Mouse (Mus musculus): ENCODE results near the gene Fam162a. TPM values are rescaled to one million over a fixed set of nuclear protein-coding genes. Genes with fewer than 3 reads are reported as not detected.
A peak's percentile ranks its signal among the peaks of the same experiment; 100 is the strongest.
"Not testable (repeated sequence)": the region's sequence is repeated elsewhere in the genome, so short reads cannot be mapped to it uniquely, and the experiment has no call there.

The Fam162a gene
- 424 and 457 TPM in 2 replicates for polyA plus RNA-seq (2014; fragmentation: Nextera tagmentation; extraction: Ambion mirVana)

DNA sequence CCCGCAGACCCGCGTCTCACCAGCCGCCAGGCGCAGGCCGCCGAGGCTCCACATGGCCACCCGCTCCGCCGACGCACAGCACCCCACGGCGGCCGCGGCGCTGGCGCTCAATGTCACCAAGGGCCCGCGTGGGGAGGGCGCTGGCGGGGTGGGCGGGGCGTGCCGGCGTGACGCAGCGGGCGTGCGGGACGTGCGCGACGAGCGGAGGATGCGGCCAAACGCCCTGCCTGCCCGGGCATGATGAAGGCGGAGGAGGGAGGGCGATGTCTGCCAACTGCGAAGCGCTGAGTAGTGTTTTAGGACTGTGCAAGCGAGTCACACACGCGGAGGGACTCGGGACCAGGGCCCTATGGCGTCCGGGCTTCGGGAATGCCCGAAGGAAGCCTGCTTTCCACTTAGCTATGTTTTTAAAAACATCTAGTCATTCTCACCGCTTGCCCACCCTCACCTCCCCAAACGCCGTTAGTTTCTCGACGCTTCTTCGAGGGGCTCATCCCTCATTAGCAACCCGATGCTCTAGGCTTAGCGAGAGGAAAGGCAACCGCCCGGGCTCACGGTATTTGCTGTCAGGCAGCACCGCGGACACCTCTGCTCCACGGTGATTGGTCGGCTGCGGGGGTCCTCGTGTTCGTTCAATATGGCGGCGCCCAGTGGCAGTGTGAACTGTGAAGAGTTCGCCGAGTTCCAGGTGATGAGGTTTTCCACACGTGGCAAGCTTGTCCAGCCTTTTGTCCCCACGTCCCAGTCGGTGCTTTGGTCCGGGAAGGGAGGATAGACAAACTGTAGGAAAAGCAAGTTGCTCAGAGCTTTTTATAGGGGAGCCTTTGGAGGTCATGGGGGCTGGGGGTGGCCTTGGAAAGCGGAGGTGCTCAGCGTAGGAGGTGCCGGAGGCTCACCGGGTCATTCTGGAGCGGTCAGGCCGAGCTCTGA, at the start of gene Fam162a, which contains the start of gene Ccdc58:
TSS of gene Fam162a (minus strand) at position 145 of the 930 bp plus-strand sequence.
TSS of gene Ccdc58 (plus strand) at position 236 of the 930 bp plus-strand sequence.
- H3K9me3 ChIP-seq (ENCODE audit: control insufficient read depth, low read length): no peaks in the 10 kb centered on the region
- peak within 1 kb of the TSS; percentile 73 for H3K4me3 ChIP-seq (ENCODE audit: low read depth, low read length)
- peak; percentile 97 for ATAC-seq (replicated peaks; ENCODE audit: low FRiP score, low TSS enrichment, low read depth)
- peak within 1 kb of the TSS; percentile 85 for H3K9ac ChIP-seq (ENCODE audit: low read length)
- peak; percentile 97 for DNase-seq (ENCODE audit: low spot score)
- under 1% methylated on average over 80 of the region's 81 CpGs for WGBS
- H3K4me2 ChIP-seq (ENCODE audit: low read length): peak within 1 kb of the TSS; percentile 80
- 0 out of 2 replicates have a peak, but pooled peaks cover 6% of the 10 kb centered on the region for H3K36me3 ChIP-seq (ENCODE audit: control insufficient read depth, insufficient read depth, low read length)
- peak within 1 kb of the TSS; percentile 98 for H3K27ac ChIP-seq (ENCODE audit: low read depth)
- H3K4me1 ChIP-seq (replicated peaks; ENCODE audit: control insufficient read depth, insufficient read depth, low read length): peaks cover 24% of the 10 kb centered on the region
- no peaks in the 10 kb centered on the region for H3K27me3 ChIP-seq (replicated peaks; ENCODE audit: control insufficient read depth, insufficient read depth, low read length)

- not testable (repeated sequence) for ATAC-seq (replicated peaks; ENCODE audit: low FRiP score, low TSS enrichment, low read depth); H3K27me3 ChIP-seq (replicated peaks; ENCODE audit: control insufficient read depth, insufficient read depth, low read length); H3K9me3 ChIP-seq (ENCODE audit: control insufficient read depth, low read length); DNase-seq (ENCODE audit: low spot score); H3K4me2 ChIP-seq (ENCODE audit: low read length); H3K9ac ChIP-seq (ENCODE audit: low read length); H3K4me3 ChIP-seq (ENCODE audit: low read depth, low read length); H3K27ac ChIP-seq (ENCODE audit: low read depth); H3K36me3 ChIP-seq (ENCODE audit: control insufficient read depth, insufficient read depth, low read length); H3K4me1 ChIP-seq (replicated peaks; ENCODE audit: control insufficient read depth, insufficient read depth, low read length)
- 92% methylated on average over 6 of the region's 6 CpGs for WGBS
These were observed 44.4 kb upstream of the Fam162a start for GRCm38 (mm10) chr16:36115751-36116150.

DNA sequence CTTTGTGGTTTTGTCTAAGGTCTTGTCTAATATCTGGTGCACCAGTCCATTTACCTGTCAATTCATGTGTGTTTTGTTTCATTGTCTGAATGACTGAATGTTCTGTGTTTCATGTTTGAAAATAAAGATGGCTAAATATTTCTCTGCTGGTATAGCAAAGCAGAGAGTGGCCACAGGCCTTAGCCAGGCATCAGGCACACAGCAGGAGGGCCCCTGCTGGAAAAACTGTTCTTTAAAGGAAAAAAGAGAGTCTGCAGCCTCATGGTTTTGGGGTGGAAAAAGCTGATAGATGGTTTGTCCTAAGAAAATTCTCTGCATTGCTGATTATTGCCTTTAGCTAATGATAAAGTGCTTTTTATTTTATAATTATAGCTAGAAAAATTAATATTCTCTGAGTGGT, 40.1 kb upstream of the Fam162a start:
- H3K36me3 ChIP-seq (ENCODE audit: control insufficient read depth, insufficient read depth, low read length); H3K4me2 ChIP-seq (ENCODE audit: low read length); H3K4me3 ChIP-seq (ENCODE audit: low read depth, low read length); H3K27ac ChIP-seq (ENCODE audit: low read depth); DNase-seq (ENCODE audit: low spot score); H3K9me3 ChIP-seq (ENCODE audit: control insufficient read depth, low read length); H3K9ac ChIP-seq (ENCODE audit: low read length); H3K4me1 ChIP-seq (replicated peaks; ENCODE audit: control insufficient read depth, insufficient read depth, low read length); ATAC-seq (replicated peaks; ENCODE audit: low FRiP score, low TSS enrichment, low read depth); H3K27me3 ChIP-seq (replicated peaks; ENCODE audit: control insufficient read depth, insufficient read depth, low read length): not testable (repeated sequence)

- peaks cover 7% of the 10 kb centered on the region; the same call in 1 of the 2 replicates for H3K9me3 ChIP-seq (ENCODE audit: control insufficient read depth, low read length)
- no peaks in the 10 kb centered on the region for H3K4me1 ChIP-seq (replicated peaks; ENCODE audit: control insufficient read depth, insufficient read depth, low read length)
- no peak overlapping the region for H3K27ac ChIP-seq (ENCODE audit: low read depth)
- no peaks in the 10 kb centered on the region for H3K27me3 ChIP-seq (replicated peaks; ENCODE audit: control insufficient read depth, insufficient read depth, low read length)
- no peak overlapping the region for H3K4me3 ChIP-seq (ENCODE audit: low read depth, low read length)
- no peak overlapping the region for H3K4me2 ChIP-seq (ENCODE audit: low read length)
- 90% methylated on average over 1 of the region's 1 CpGs for WGBS
- ATAC-seq (replicated peaks; ENCODE audit: low FRiP score, low TSS enrichment, low read depth): no peak
- no peak overlapping the region for H3K9ac ChIP-seq (ENCODE audit: low read length)
- no peak for DNase-seq (ENCODE audit: low spot score)
- no peaks in the 10 kb centered on the region for H3K36me3 ChIP-seq (ENCODE audit: control insufficient read depth, insufficient read depth, low read length)
These were observed 30.8 kb upstream of the Fam162a start for GRCm38 (mm10) chr16:36102211-36102610.

- Histone ChIP-seq H3K9me3 (ENCODE audit: control insufficient read depth, low read length) (peaks cover 7% of the 10 kb centered on the region; the same call in 1 of the 2 replicates), H3K36me3 (ENCODE audit: control insufficient read depth, insufficient read depth, low read length) (no peaks in the 10 kb centered on the region), H3K4me1 (replicated peaks; ENCODE audit: control insufficient read depth, insufficient read depth, low read length) (no peaks in the 10 kb centered on the region), H3K4me3 (ENCODE audit: low read depth, low read length) (no peak overlapping the region), H3K9ac (ENCODE audit: low read length) (no peak overlapping the region), H3K27ac (ENCODE audit: low read depth) (no peak overlapping the region), H3K27me3 (replicated peaks; ENCODE audit: control insufficient read depth, insufficient read depth, low read length) (no peaks in the 10 kb centered on the region), H3K4me2 (ENCODE audit: low read length) (no peak overlapping the region)
- DNase-seq (ENCODE audit: low spot score) (no peak), ATAC-seq (replicated peaks; ENCODE audit: low FRiP score, low TSS enrichment, low read depth) (no peak)
- WGBS: 77% methylated on average over 1 of the region's 1 CpGs
These were observed 30.1 kb upstream of the Fam162a start for GRCm38 (mm10) chr16:36101526-36101925.

DNA sequence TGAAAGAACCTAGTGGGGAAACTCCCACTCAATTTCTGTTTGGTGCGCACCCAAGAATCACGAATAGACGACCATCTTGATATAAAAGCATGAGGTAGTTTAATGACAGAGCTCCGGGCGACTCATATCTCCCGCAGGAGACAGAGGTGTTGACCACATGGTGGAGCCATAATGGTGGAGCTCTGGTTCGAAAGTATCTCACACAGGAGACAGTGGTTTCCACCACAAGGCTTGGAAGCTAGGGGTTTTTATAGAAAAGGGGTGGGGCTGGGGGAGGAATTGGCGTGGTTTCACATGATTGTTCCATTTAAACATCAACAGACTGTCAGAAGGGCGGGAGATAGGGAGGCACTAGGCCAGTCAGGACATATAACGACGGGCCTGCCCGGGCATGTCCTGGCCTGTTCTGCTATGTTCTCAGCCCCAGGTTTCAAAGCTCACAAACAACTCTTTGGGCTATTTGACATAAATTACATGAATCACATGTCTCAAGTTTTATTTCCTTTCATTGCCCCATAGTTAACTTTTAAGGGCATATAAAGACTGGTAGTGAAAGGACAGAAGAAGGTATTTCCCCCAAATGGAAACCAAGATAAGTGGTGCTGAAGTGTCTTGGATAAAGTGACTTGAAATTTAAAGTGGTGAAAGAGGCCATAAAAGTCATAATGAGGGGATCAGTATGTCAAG, 26.6 kb upstream of the Fam162a start:
- not testable (repeated sequence) for H3K9me3 ChIP-seq (ENCODE audit: control insufficient read depth, low read length); H3K4me2 ChIP-seq (ENCODE audit: low read length); H3K4me1 ChIP-seq (replicated peaks; ENCODE audit: control insufficient read depth, insufficient read depth, low read length); H3K4me3 ChIP-seq (ENCODE audit: low read depth, low read length); H3K36me3 ChIP-seq (ENCODE audit: control insufficient read depth, insufficient read depth, low read length); ATAC-seq (replicated peaks; ENCODE audit: low FRiP score, low TSS enrichment, low read depth); H3K27ac ChIP-seq (ENCODE audit: low read depth); H3K9ac ChIP-seq (ENCODE audit: low read length); H3K27me3 ChIP-seq (replicated peaks; ENCODE audit: control insufficient read depth, insufficient read depth, low read length); DNase-seq (ENCODE audit: low spot score)
- WGBS: 94% methylated on average over 12 of the region's 12 CpGs

- 86% methylated on average over 3 of the region's 3 CpGs for WGBS
- DNase-seq (ENCODE audit: low spot score) (no peak), ATAC-seq (replicated peaks; ENCODE audit: low FRiP score, low TSS enrichment, low read depth) (no peak)
- H3K4me2 ChIP-seq (ENCODE audit: low read length): no peak overlapping the region
- no peak overlapping the region for H3K27ac ChIP-seq (ENCODE audit: low read depth)
- no peaks in the 10 kb centered on the region for H3K9me3 ChIP-seq (ENCODE audit: control insufficient read depth, low read length)
- H3K9ac ChIP-seq (ENCODE audit: low read length): no peak overlapping the region
- no peaks in the 10 kb centered on the region for H3K27me3 ChIP-seq (replicated peaks; ENCODE audit: control insufficient read depth, insufficient read depth, low read length)
- H3K4me3 ChIP-seq (ENCODE audit: low read depth, low read length): no peak overlapping the region
- no peaks in the 10 kb centered on the region for H3K4me1 ChIP-seq (replicated peaks; ENCODE audit: control insufficient read depth, insufficient read depth, low read length)
- H3K36me3 ChIP-seq (ENCODE audit: control insufficient read depth, insufficient read depth, low read length): peaks cover 26% of the 10 kb centered on the region
These were observed 22.7 kb upstream of the Fam162a start for GRCm38 (mm10) chr16:36094079-36094478.

DNA sequence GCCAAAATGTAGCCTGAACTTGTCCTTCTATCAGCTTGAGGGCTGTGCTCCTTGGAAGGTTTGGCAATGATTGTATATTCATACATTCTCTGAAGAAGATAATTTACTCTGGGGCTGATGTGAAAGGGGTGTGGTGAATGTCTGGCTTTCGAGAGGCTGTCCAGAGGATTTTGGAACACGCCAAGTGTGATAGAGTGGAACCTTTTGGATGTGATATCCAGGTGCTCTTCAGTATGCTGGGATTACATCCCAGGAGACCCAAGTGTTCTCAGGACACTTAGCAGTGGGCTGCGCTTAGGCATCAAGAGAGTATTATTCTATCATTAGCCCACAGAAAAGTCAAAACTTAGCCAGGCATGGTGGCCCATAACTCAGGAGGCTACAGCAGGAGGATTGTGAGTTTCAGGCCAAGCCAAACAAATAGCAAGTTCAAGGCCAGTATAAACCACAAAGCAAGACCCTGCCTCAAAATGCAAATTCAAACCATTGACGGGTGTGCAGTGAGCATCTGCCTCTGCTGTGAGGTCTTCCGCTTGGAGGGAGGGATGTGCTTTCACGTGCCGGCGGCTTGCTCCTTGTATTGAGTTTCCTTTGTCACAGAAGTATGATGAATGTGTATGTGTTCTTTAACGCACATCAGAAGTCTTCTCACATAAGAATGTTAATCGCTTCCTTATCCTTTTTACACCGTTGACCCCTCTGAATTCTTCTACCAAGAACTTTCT, 19.6 kb upstream of the Fam162a start:
- ATAC-seq (replicated peaks; ENCODE audit: low FRiP score, low TSS enrichment, low read depth) (no peak), DNase-seq (ENCODE audit: low spot score) (no peak)
- Histone ChIP-seq H3K27me3 (replicated peaks; ENCODE audit: control insufficient read depth, insufficient read depth, low read length) (no peaks in the 10 kb centered on the region), H3K27ac (ENCODE audit: low read depth) (no peak overlapping the region), H3K9me3 (ENCODE audit: control insufficient read depth, low read length) (no peaks in the 10 kb centered on the region), H3K4me2 (ENCODE audit: low read length) (no peak overlapping the region), H3K9ac (ENCODE audit: low read length) (no peak overlapping the region), H3K36me3 (ENCODE audit: control insufficient read depth, insufficient read depth, low read length) (peaks cover 52% of the 10 kb centered on the region), H3K4me3 (ENCODE audit: low read depth, low read length) (no peak overlapping the region), H3K4me1 (replicated peaks; ENCODE audit: control insufficient read depth, insufficient read depth, low read length) (no peaks in the 10 kb centered on the region)
- 92% methylated on average over 11 of the region's 11 CpGs for WGBS

Measured in intestine, embryonic 14.5 days (tissue).